Mouse (Mus musculus) lung, postnatal 0 days (tissue): Measurements from ENCODE around the gene Ppp1r36.

ENCODE experiments used
- CTCF ChIP-seq: IDR thresholded peaks from 2 replicates; pipeline ENCODE4 v1.5.1; 2016; ENCODE audit warnings: antibody characterized with exemption, mild to moderate bottlenecking
- EP300 ChIP-seq: IDR thresholded peaks from 2 replicates; pipeline ENCODE4 v1.6.1; 2016; ENCODE audit warnings: antibody characterized with exemption, mild to moderate bottlenecking, control low read depth

- TF ChIP-seq EP300 = no peak
- no peak for TF ChIP-seq CTCF
Observed at GRCm38 (mm10) chr12:76377726-76378125, 39.6 kb upstream of the Ppp1r36 start.
